In genomic region chr13:59905488-59905887, GRCm38 (mm10) we compare ENCODE assay signal across 21 mouse cellular contexts.
DNase-seq lines count a peak whose midpoint lies in the region; ATAC-seq lines count a peak whose summit lies in the region.
"Had no signal": no experiment of that assay in that cellular context is flagged by ENCODE, and none has a peak within 500 bp of the region (broad histone marks: within the 10 kb centered on the region; RNA-seq: fewer than 3 reads in every experiment).

No protein-coding gene starts in this region.

- H3K4me3 ChIP-seq in forebrain, embryonic 14.5 days (ENCODE audit: low read depth, low read length) = no peak overlapping the region
- no peak overlapping the region for H3K4me3 ChIP-seq in forebrain, embryonic 16.5 days (replicated peaks; ENCODE audit: low read length)
- H3K4me3 ChIP-seq in hindbrain, embryonic 16.5 days (ENCODE audit: low read length) = no peak overlapping the region
- no peak overlapping the region for H3K4me3 ChIP-seq in hindbrain, embryonic 10.5 days
- H3K4me3 ChIP-seq in midbrain, embryonic 14.5 days (replicated peaks; ENCODE audit: low read depth, low read length) = no peak overlapping the region
- H3K4me3 ChIP-seq: embryonic facial prominence, embryonic 13.5 days; heart, embryonic 13.5 days; hindbrain, embryonic 13.5 days had no signal

- H3K9me3 ChIP-seq in forebrain, embryonic 14.5 days (replicated peaks; ENCODE audit: control insufficient read depth, low read length) = no peaks in the 10 kb centered on the region
- no peaks in the 10 kb centered on the region; the same call in 1 of the 2 replicates for H3K9me3 ChIP-seq in forebrain, embryonic 16.5 days (ENCODE audit: control insufficient read depth, low read length)
- H3K9me3 ChIP-seq in hindbrain, embryonic 16.5 days (ENCODE audit: control insufficient read depth, low read length) = no peaks in the 10 kb centered on the region
- H3K9me3 ChIP-seq in hindbrain, embryonic 10.5 days = peaks cover 10% of the 10 kb centered on the region; the same call in 1 of the 2 replicates
- H3K9me3 ChIP-seq in midbrain, embryonic 14.5 days (ENCODE audit: control insufficient read depth, low read length) = no peaks in the 10 kb centered on the region
- H3K9me3 ChIP-seq: hindbrain, embryonic 13.5 days had no signal

- H3K36me3 ChIP-seq in forebrain, embryonic 14.5 days (ENCODE audit: control insufficient read depth, insufficient read depth, low read length) = no peaks in the 10 kb centered on the region
- H3K36me3 ChIP-seq in forebrain, embryonic 16.5 days (ENCODE audit: control insufficient read depth, insufficient read depth) = no peaks in the 10 kb centered on the region
- H3K36me3 ChIP-seq in hindbrain, embryonic 16.5 days (ENCODE audit: control insufficient read depth, insufficient read depth, low read length) = no peaks in the 10 kb centered on the region
- H3K36me3 ChIP-seq in hindbrain, embryonic 10.5 days = no peaks in the 10 kb centered on the region
- no peaks in the 10 kb centered on the region for H3K36me3 ChIP-seq in midbrain, embryonic 14.5 days (ENCODE audit: control insufficient read depth, insufficient read depth, low read length)
- H3K36me3 ChIP-seq: embryonic facial prominence, embryonic 13.5 days; G1E; heart, embryonic 13.5 days; hindbrain, embryonic 13.5 days had no signal

- H3K4me2 ChIP-seq in forebrain, embryonic 14.5 days (ENCODE audit: low read length) = no peak overlapping the region
- no peak overlapping the region for H3K4me2 ChIP-seq in forebrain, embryonic 16.5 days (ENCODE audit: low read length)
- no peak overlapping the region for H3K4me2 ChIP-seq in hindbrain, embryonic 16.5 days (ENCODE audit: low read length)
- no peak overlapping the region for H3K4me2 ChIP-seq in midbrain, embryonic 14.5 days (ENCODE audit: low read length)
- H3K4me2 ChIP-seq: embryonic facial prominence, embryonic 13.5 days; heart, embryonic 13.5 days; hindbrain, embryonic 13.5 days had no signal

- peak; percentile 47 for DNase-seq in forebrain, embryonic 14.5 days (ENCODE audit: low spot score)
- no peak for DNase-seq in hindbrain, embryonic 10.5 days (ENCODE audit: low spot score)
- peak; percentile 15 for DNase-seq in R1 (ENCODE audit: low read depth, low spot score)
- peak; percentile 74 for DNase-seq in midbrain, embryonic 14.5 days
- no peak for DNase-seq in spleen, postnatal 14 days (ENCODE audit: low spot score in 2 of 2)
- DNase-seq in layer of hippocampus, postnatal 25 days (ENCODE audit: extremely low spot score in 1 of 2, low spot score in 1 of 2) = no peak
- DNase-seq: adrenal gland, postnatal 10 days; B cell, adult 2 months; cerebellum, adult 18-20 months; cerebellum, adult 9-11 months; cerebellum, postnatal 36 days; gastrocnemius, postnatal 36 days; heart, adult 11 months; heart, postnatal 36 days had no signal

- 83% methylated on average over 3 of the region's 3 CpGs for WGBS in forebrain, embryonic 14.5 days
- 73% methylated on average over 3 of the region's 3 CpGs for WGBS in forebrain, embryonic 16.5 days
- 57% methylated on average over 3 of the region's 3 CpGs for WGBS in hindbrain, embryonic 16.5 days
- WGBS in hindbrain, embryonic 10.5 days = 69% methylated on average over 3 of the region's 3 CpGs
- 40% methylated on average over 3 of the region's 3 CpGs for WGBS in midbrain, embryonic 14.5 days

- no peak overlapping the region for H3K9ac ChIP-seq in forebrain, embryonic 14.5 days (ENCODE audit: low read length)
- no peak overlapping the region for H3K9ac ChIP-seq in forebrain, embryonic 16.5 days (replicated peaks; ENCODE audit: low read depth, low read length)
- H3K9ac ChIP-seq in hindbrain, embryonic 16.5 days (ENCODE audit: low read depth, low read length) = no peak overlapping the region
- H3K9ac ChIP-seq in midbrain, embryonic 14.5 days (replicated peaks; ENCODE audit: low read length) = no peak overlapping the region
- H3K9ac ChIP-seq: embryonic facial prominence, embryonic 13.5 days; heart, embryonic 13.5 days; hindbrain, embryonic 13.5 days had no signal

- H3K27ac ChIP-seq in forebrain, embryonic 14.5 days (ENCODE audit: low read depth, low read length) = no peak overlapping the region
- no peak overlapping the region for H3K27ac ChIP-seq in forebrain, embryonic 16.5 days (ENCODE audit: low read length)
- H3K27ac ChIP-seq in hindbrain, embryonic 16.5 days (ENCODE audit: low read depth, low read length) = no peak overlapping the region
- no peak overlapping the region for H3K27ac ChIP-seq in hindbrain, embryonic 10.5 days
- H3K27ac ChIP-seq in midbrain, embryonic 14.5 days (replicated peaks; ENCODE audit: low read depth, low read length) = no peak overlapping the region
- H3K27ac ChIP-seq: embryonic facial prominence, embryonic 13.5 days; heart, embryonic 13.5 days; hindbrain, embryonic 13.5 days had no signal

- no peaks in the 10 kb centered on the region for H3K27me3 ChIP-seq in forebrain, embryonic 14.5 days (replicated peaks; ENCODE audit: control insufficient read depth, insufficient read depth, low read length)
- H3K27me3 ChIP-seq in forebrain, embryonic 16.5 days (replicated peaks; ENCODE audit: control insufficient read depth, insufficient read depth, low read length) = no peaks in the 10 kb centered on the region
- no peaks in the 10 kb centered on the region for H3K27me3 ChIP-seq in hindbrain, embryonic 16.5 days (replicated peaks; ENCODE audit: control insufficient read depth, insufficient read depth, low read length)
- no peaks in the 10 kb centered on the region for H3K27me3 ChIP-seq in hindbrain, embryonic 10.5 days (ENCODE audit: insufficient read depth, poor library complexity, severe bottlenecking)
- no peaks in the 10 kb centered on the region for H3K27me3 ChIP-seq in midbrain, embryonic 14.5 days (ENCODE audit: control insufficient read depth, insufficient read depth, low read length)
- H3K27me3 ChIP-seq: embryonic facial prominence, embryonic 13.5 days; heart, embryonic 13.5 days; hindbrain, embryonic 13.5 days had no signal

- H3K4me1 ChIP-seq in forebrain, embryonic 14.5 days (ENCODE audit: control insufficient read depth, insufficient read depth, low read length) = peaks cover 3% of the 10 kb centered on the region
- peaks cover 8% of the 10 kb centered on the region for H3K4me1 ChIP-seq in forebrain, embryonic 16.5 days (replicated peaks; ENCODE audit: control insufficient read depth, insufficient read depth, low read length)
- peaks cover 2% of the 10 kb centered on the region for H3K4me1 ChIP-seq in hindbrain, embryonic 16.5 days (ENCODE audit: control insufficient read depth, insufficient read depth, low read depth, low read length)
- peaks cover 27% of the 10 kb centered on the region for H3K4me1 ChIP-seq in hindbrain, embryonic 10.5 days (replicated peaks)
- H3K4me1 ChIP-seq in midbrain, embryonic 14.5 days (ENCODE audit: control insufficient read depth, insufficient read depth, low read length) = peaks cover 10% of the 10 kb centered on the region; the same call in 1 of the 2 replicates

- no peak for ATAC-seq in forebrain, embryonic 14.5 days
- ATAC-seq in forebrain, embryonic 16.5 days = no peak
- ATAC-seq in hindbrain, embryonic 16.5 days = peak; percentile 70
- ATAC-seq in midbrain, embryonic 14.5 days (ENCODE audit: low FRiP score, low TSS enrichment) = no peak
- ATAC-seq: CD4-positive, CD25-positive, alpha-beta regulatory T cell, adult 4 months had no signal

Comparison
In these comparisons a context has a peak if more than half of its experiments do, and no peak if none do; other contexts are left out.
1. DNase-seq: peak in forebrain, embryonic 14.5 days (single experiment), R1 (single experiment) and midbrain, embryonic 14.5 days (single experiment); none in hindbrain, embryonic 10.5 days (single experiment), spleen, postnatal 14 days (0 of 2) and layer of hippocampus, postnatal 25 days (0 of 2).